8 mouse cellular contexts compared by ENCODE assay signal in genomic region chr13:91094196-91094595, GRCm38 (mm10).
A peak's percentile ranks its signal among the peaks of the same experiment; 100 is the strongest.
DNase-seq lines count a peak whose midpoint lies in the region; ATAC-seq lines count a peak whose summit lies in the region.

No protein-coding gene starts in this region.

- peaks cover 15% of the 10 kb centered on the region for H3K4me1 ChIP-seq in neural tube, embryonic 15.5 days

- no peak overlapping the region for H3K9ac ChIP-seq in neural tube, embryonic 15.5 days (replicated peaks)

- peak; percentile 76 for ATAC-seq in neural tube, embryonic 15.5 days (ENCODE audit: low FRiP score)

- 27% methylated on average over 7 of the region's 7 CpGs for WGBS in neural tube, embryonic 15.5 days

- no peaks in the 10 kb centered on the region for H3K9me3 ChIP-seq in neural tube, embryonic 15.5 days (replicated peaks)

- H3K4me2 ChIP-seq in neural tube, embryonic 15.5 days: peak overlapping the region; percentile 17

- H3K36me3 ChIP-seq in neural tube, embryonic 15.5 days: no peaks in the 10 kb centered on the region

- H3K27me3 ChIP-seq in neural tube, embryonic 15.5 days (replicated peaks): no peaks in the 10 kb centered on the region

- no peak overlapping the region for H3K4me3 ChIP-seq in neural tube, embryonic 15.5 days (replicated peaks)

- DNase-seq in embryo, embryonic 10.5 days (ENCODE audit: low spot score): peak; percentile 22
- no peak for DNase-seq in embryo, embryonic 9.5 days (ENCODE audit: extremely low spot score)
- DNase-seq in right cerebral cortex, adult 2 months (ENCODE audit: low spot score in 2 of 2): peak; percentile 25 to 39
- DNase-seq in right cerebral cortex, postnatal 4 days: no peak
- DNase-seq in left cerebral cortex, postnatal 4 days: peak; percentile 7
- no peak for DNase-seq in cerebellum, postnatal 14 days
- no peak for DNase-seq in urinary bladder, postnatal 4 days (ENCODE audit: low spot score in 2 of 2)

- intact Hi-C loops in left cerebral cortex, postnatal 4 days (cut with DNase I): loop anchor here (5.0 kb wide), 1 partner anchor 127 kb away; no protein-coding TSS in a partner anchor

- H3K27ac ChIP-seq in neural tube, embryonic 15.5 days (replicated peaks): peak overlapping the region; percentile 38

Comparison
In these comparisons a context has a peak if more than half of its experiments do, and no peak if none do; other contexts are left out.
1. DNase-seq: peak in embryo, embryonic 10.5 days (single experiment), right cerebral cortex, adult 2 months (2 of 2) and left cerebral cortex, postnatal 4 days (single experiment); none in embryo, embryonic 9.5 days (single experiment), right cerebral cortex, postnatal 4 days (single experiment), cerebellum, postnatal 14 days (0 of 2) and urinary bladder, postnatal 4 days (0 of 2).